Mouse (Mus musculus) large intestine, adult 2 months (tissue): Measurements from ENCODE around the gene Aldh3b1. TPM values are rescaled to one million over a fixed set of nuclear protein-coding genes. Genes with fewer than 3 reads are reported as not detected.

Source experiments
- DNase-seq: peaks from one replicate; pipeline ENCODE4 v3.0.0-alpha.2; 2012; ENCODE audit warnings: low read depth, low spot score
- WGBS: fragments of 180-500 bp; shearing (Covaris S2); methylation state at CpG from one replicate; pipeline ENCODE4 v1.1.7; 2018; 5-methylcytosine and 5-hydroxymethylcytosine counted together
- polyA plus RNA-seq: library from polyadenylated mRNA; depleted of rRNA; stranded (reverse); fragments of >200 nt; gene quantifications from 2 replicates; pipeline ENCODE4 v1.2.3, GENCODE M21; 2012; rRNA removed

Gene Aldh3b1
- polyA plus RNA-seq, 1 experiment: 21.4 TPM

GRCm38 (mm10) chr19:3893545-3894116 lies 36.0 kb downstream of the Aldh3b1 start:
- WGBS: 77% methylated on average over 4 of the region's 4 CpGs
- no peak for DNase-seq

DNA sequence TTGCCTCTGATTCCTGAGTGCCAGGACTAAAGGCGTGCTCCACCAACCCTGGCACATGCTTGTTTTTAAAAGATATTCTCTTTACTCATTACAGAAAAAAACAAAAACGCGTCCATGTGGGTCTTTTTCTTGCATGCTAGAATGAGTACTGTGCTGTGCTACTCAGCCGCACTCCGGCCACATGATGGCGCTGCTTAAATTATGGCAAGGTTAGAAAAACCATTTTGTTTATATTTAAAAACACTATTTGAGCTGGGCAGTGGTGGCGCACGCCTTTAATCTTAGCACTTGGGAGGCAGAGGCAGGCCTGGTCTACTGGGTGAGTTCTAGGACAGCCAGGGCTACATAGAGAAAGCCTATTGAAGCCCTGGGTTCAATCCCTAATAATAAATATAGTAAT lies 39.4 kb downstream of the Aldh3b1 start:
- 81% methylated on average over 8 of the region's 8 CpGs for WGBS
- no peak for DNase-seq

DNA sequence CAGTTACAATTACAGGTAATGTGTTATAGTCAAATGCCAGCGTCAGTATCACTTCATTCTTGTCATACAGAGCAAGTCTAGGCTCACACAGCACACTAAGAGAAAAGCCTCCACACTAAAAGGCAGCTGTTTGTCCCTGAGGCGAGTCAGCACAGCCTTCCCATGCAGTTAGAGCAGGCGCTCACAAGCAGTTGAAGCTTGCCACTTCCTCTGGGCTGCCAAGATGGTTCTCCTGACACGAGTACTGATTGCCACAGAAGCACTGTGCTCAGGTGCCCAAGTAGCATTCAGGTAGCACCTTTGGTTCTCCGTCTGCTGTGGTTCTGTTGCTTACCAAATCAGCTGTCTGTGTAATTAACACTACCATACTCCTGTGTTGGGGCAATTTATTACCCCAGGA lies 40.5 kb downstream of the Aldh3b1 start:
- WGBS: 91% methylated on average over 5 of the region's 5 CpGs
- no peak for DNase-seq

DNA sequence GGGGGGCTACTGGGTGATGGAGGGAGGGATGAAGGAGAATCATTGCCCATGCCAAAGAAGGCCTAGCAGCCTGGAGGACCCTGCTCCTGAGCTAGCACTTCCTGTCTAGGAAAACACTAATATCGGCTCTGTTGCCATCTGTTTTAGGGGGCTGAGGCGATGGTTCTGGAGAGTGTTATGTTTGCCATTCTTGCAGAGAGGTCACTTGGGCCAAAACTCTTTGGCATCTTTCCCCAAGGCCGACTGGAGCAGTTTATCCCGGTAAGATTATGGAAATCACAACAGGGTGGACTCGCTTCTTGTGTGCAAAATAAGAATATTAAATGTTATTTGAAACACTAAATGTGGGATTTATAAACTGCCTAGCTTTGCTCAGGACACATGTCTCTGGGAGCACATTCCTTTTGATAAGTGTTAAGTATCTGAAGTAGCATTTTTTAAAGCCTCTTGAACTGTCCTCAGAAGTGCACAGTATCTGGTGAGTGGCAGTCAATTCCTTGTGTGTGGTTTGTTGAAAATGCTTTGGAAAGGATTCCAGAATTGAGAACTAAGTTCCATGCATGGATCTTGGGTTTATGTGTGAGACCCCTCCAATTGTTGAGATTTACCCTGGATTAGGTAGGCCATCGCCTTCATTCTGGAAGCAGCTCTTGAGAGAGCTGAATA lies 45.1 kb downstream of the Aldh3b1 start:
- no peak for DNase-seq
- WGBS: 52% methylated on average over 6 of the region's 6 CpGs

- 72% methylated on average over 4 of the region's 4 CpGs for whole genome bisulfite sequencing
- DNase-seq: no peak
Measured at GRCm38 (mm10) chr19:3882214-3882613, 47.4 kb downstream of the Aldh3b1 start.

DNA sequence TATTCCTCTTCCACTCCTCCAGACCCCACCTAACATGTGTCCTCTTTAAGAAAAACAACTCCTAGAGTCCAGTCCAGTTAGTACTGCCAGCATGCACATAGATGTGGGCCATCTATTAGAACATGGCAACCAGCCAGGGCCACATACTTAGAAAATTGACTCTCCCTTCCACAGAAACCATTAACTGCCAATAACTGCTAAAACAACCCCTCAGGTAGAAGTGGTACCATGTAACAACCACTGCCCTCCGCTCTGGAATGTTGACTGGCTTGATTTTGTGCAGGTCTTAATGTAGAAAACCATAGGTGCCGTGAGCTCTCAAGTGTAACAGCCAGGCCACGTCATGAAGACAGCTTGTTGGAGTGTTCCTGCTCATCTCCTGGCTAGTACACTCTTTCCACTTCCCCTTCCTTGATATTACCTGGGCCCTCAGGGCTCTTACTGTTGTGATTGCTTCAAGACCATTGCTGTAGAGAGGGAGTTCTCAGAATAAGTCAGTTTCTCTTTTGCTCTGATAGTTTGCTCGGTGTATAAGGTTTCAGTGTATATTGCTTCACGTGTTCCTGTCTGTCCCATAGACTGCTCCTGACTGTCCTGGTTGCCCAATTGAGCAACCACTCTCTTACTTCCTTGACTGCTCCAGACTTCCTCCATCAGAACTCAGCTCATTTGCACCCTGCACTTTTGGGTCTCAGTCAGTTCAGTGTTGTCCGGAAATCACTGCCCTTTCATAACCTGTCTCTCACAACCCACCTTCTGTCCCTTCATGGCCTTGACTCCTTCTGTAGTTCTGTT lies 49.4 kb downstream of the Aldh3b1 start:
- no peak for DNase-seq
- 79% methylated on average over 6 of the region's 6 CpGs for WGBS

- no peak for DNase-seq
- 46% methylated on average over 7 of the region's 7 CpGs for WGBS
Measured at GRCm38 (mm10) chr19:3875045-3875444, 54.6 kb downstream of the Aldh3b1 start.

- no peak for DNase-seq
- 56% methylated on average over 4 of the region's 4 CpGs for WGBS
Measured at GRCm38 (mm10) chr19:3872373-3872772, 57.2 kb downstream of the Aldh3b1 start.

- DNase-seq: no peak
Measured at GRCm38 (mm10) chr19:3871468-3871867, 58.1 kb downstream of the Aldh3b1 start.

DNA sequence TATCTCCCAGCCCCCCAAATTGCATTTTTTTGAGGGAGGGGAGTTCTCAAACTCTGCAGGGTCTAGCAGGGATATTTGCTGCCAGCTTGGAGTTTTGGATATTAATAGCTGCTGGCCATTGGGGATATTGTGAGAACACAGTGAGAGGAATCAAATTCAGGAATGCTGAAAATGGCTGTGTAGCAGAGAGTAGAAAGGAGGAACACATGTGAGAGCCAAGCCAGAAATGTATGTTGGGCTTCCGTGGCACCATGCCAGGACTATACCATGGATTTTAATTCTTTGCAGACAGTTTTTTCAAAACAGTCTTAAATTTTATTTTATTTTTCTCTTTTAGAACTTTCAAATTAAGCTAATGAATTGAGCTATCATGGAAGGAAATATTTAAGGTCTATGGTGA lies 61.3 kb downstream of the Aldh3b1 start:
- 82% methylated on average over 1 of the region's 1 CpGs for WGBS
- DNase-seq: no peak

GRCm38 (mm10) chr19:3864960-3865359 lies 64.6 kb downstream of the Aldh3b1 start:
- DNase-seq: no peak
- WGBS: 85% methylated on average over 2 of the region's 2 CpGs

Other genes with a start within 250 kb of the Aldh3b1 start
- 37.1 and 46.7 TPM in 2 replicates for gene Lrp5, start 243.2 kb downstream of the Aldh3b1 start, polyA plus RNA-seq
- 36.3 and 128 TPM in 2 replicates for gene 1810055G02Rik, start 221.5 kb downstream of the Aldh3b1 start, polyA plus RNA-seq
- gene Kmt5b, start 162.4 kb downstream of the Aldh3b1 start, polyA plus RNA-seq: 9.9 and 15.8 TPM in 2 replicates
- 49.1 and 75.4 TPM in 2 replicates for gene Chka, start 78.0 kb downstream of the Aldh3b1 start, polyA plus RNA-seq
- 164 and 198 TPM in 2 replicates for gene Tcirg1, start 22.7 kb downstream of the Aldh3b1 start, polyA plus RNA-seq
- 417 TPM in 2 replicates for gene Ndufs8, start 17.0 kb downstream of the Aldh3b1 start, polyA plus RNA-seq
- gene Unc93b1, start 5.4 kb upstream of the Aldh3b1 start, polyA plus RNA-seq: 123 and 160 TPM in 2 replicates
- 0.16 and 0.95 TPM in 2 replicates for gene Aldh3b3, start 28.8 kb upstream of the Aldh3b1 start, polyA plus RNA-seq
- gene Aldh3b2, start 42.5 kb upstream of the Aldh3b1 start, polyA plus RNA-seq: 1.3 and 2.0 TPM in 2 replicates
- gene Acy3, start 56.8 kb upstream of the Aldh3b1 start, polyA plus RNA-seq: 42.5 and 88.2 TPM in 2 replicates
- not detected in 2 replicates for gene Tbx10, start 62.9 kb upstream of the Aldh3b1 start, polyA plus RNA-seq
- gene Nudt8, start 70.8 kb upstream of the Aldh3b1 start, polyA plus RNA-seq: 7.7 and 10.5 TPM in 2 replicates
- 1.0 and 2.2 TPM in 2 replicates for gene Gm49405, start 70.8 kb upstream of the Aldh3b1 start, polyA plus RNA-seq
- gene Doc2g, start 73.5 kb upstream of the Aldh3b1 start, polyA plus RNA-seq: 6.8 and 7.3 TPM in 2 replicates
- gene Ndufv1, start 83.0 kb upstream of the Aldh3b1 start, polyA plus RNA-seq: 152 and 205 TPM in 2 replicates
- gene Gstp1, start 108.2 kb upstream of the Aldh3b1 start, polyA plus RNA-seq: 910 and 1,226 TPM in 2 replicates
- gene Gstp2, start 116.2 kb upstream of the Aldh3b1 start, polyA plus RNA-seq: 188 and 228 TPM in 2 replicates
- gene Gstp3, start 129.8 kb upstream of the Aldh3b1 start, polyA plus RNA-seq: 19.4 and 21.9 TPM in 2 replicates
- not detected in 2 replicates for gene Cabp2, start 151.8 kb upstream of the Aldh3b1 start, polyA plus RNA-seq
- 319 and 372 TPM in 2 replicates for gene Cdk2ap2, start 167.4 kb upstream of the Aldh3b1 start, polyA plus RNA-seq
- gene Pitpnm1, start 170.2 kb upstream of the Aldh3b1 start, polyA plus RNA-seq: 114 and 145 TPM in 2 replicates
- 62.8 and 63.6 TPM in 2 replicates for gene Aip, start 196.1 kb upstream of the Aldh3b1 start, polyA plus RNA-seq
- gene Gpr152, start 210.0 kb upstream of the Aldh3b1 start, polyA plus RNA-seq: 0.03 TPM in 1 of 2 replicates, not detected in the other
- gene Cabp4, start 214.2 kb upstream of the Aldh3b1 start, polyA plus RNA-seq: 0.45 and 0.88 TPM in 2 replicates
- 385 and 500 TPM in 2 replicates for gene Coro1b, start 218.8 kb upstream of the Aldh3b1 start, polyA plus RNA-seq
- gene Ptprcap, start 223.8 kb upstream of the Aldh3b1 start, polyA plus RNA-seq: 56.3 and 62.6 TPM in 2 replicates
- gene Rps6kb2, start 233.5 kb upstream of the Aldh3b1 start, polyA plus RNA-seq: 37.5 and 49.3 TPM in 2 replicates
- gene Carns1, start 245.7 kb upstream of the Aldh3b1 start, polyA plus RNA-seq: 3.2 and 3.3 TPM in 2 replicates